Mouse (Mus musculus): ENCODE measurements around the gene Dhx58.

The Dhx58 gene

GRCm38 (mm10) chr11:100721776-100722492, 17.9 kb upstream of the Dhx58 start:
- peak; percentile 68 to 85 for DNase-seq

GRCm38 (mm10) chr11:100721254-100721653, 17.2 kb upstream of the Dhx58 start:
- peak in 1 of 2 experiments; percentile 45 for DNase-seq

GRCm38 (mm10) chr11:100720345-100720744, 16.3 kb upstream of the Dhx58 start:
- DNase-seq, result peak in 1 of 2 experiments; percentile 33

DNA sequence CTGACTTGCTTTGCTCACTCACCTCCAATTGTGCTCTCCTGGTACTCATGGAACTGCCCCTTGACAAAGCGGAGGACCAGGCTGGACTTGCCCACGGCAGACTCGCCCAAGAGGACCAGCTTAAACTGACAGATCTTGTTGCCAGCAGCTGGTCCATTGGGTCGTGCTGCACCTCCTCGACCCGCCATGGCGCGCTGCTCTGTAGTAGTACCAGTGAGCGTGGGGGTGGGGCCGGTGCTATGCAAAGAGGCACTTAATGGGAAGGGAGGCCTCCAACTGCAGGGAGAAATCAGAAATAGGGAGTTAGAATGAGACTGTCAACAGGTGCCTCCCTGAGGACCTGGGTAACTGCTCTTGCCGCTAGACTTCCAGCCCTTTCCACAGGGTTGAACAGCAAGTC, 15.8 kb upstream of the Dhx58 start:
- peak in 1 of 2 experiments; percentile 65 for DNase-seq

DNA sequence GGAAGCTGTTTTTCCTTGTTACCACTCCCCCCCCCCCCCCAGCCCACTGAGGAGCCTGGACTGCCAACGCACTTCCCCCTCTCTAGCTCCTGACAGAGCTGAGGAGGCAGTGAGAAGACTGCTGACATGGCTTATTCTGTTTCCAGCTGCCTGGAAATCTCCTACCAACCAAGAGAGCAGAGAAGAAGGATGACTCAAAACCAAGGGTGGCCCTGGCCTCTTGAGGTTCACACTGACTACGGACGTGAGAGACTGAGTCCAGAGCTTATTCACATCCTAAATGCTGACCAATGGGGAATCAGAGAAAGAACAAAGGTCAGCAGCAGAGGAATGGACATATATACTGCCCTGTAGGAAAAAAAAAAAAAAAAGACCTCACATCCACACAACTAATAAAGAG, 15.2 kb upstream of the Dhx58 start:
- DNase-seq, result peak in 1 of 2 experiments; percentile 71

- peak in 1 of 2 experiments; percentile 69 for DNase-seq
Measured at GRCm38 (mm10) chr11:100718866-100719265, 14.8 kb upstream of the Dhx58 start.

DNA sequence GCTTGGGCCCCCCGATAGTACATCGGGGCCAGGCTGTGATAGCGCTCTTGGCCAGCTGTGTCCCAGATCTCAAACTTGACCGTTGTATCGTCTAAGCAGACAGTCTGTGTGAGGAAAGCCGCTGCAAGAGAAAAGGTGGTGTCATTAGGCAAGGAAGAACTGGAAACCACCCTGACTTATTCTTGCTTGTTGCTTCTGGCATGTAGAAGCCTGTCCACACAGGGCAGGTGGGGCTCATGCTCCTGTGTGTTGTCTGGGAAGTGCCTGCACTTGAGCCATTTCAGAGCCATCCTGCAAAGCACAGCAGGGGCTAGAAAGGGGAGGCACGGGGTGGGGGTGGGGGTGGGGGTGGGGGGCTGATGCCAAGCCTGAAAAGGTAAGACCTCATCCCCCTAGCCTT, 14.4 kb upstream of the Dhx58 start:
- DNase-seq, result no peak

- no peak for DNase-seq
Measured at GRCm38 (mm10) chr11:100716649-100717048, 12.6 kb upstream of the Dhx58 start.

- DNase-seq, result no peak
Measured at GRCm38 (mm10) chr11:100714948-100715347, 10.9 kb upstream of the Dhx58 start.

DNA sequence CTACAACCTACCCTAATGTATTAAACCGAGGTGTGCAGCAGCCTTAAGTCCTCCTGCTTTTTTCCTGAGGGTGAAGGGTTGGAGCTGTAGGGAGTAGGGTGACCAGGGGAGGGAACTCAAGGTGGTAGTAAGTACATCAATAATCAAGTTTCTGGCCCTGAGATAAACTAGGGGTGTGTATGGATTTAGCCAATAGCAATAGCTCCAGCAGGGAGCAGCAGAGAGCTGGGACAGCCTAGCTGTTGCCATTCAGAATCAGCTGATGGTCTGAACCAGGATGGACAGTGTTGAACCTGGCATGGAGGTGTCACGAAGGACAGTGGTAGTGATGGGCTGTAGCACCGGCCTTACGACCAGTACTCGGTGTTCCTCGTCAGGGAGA, 10.5 kb upstream of the Dhx58 start:
- peak; percentile 88 to 97 for DNase-seq

DNA sequence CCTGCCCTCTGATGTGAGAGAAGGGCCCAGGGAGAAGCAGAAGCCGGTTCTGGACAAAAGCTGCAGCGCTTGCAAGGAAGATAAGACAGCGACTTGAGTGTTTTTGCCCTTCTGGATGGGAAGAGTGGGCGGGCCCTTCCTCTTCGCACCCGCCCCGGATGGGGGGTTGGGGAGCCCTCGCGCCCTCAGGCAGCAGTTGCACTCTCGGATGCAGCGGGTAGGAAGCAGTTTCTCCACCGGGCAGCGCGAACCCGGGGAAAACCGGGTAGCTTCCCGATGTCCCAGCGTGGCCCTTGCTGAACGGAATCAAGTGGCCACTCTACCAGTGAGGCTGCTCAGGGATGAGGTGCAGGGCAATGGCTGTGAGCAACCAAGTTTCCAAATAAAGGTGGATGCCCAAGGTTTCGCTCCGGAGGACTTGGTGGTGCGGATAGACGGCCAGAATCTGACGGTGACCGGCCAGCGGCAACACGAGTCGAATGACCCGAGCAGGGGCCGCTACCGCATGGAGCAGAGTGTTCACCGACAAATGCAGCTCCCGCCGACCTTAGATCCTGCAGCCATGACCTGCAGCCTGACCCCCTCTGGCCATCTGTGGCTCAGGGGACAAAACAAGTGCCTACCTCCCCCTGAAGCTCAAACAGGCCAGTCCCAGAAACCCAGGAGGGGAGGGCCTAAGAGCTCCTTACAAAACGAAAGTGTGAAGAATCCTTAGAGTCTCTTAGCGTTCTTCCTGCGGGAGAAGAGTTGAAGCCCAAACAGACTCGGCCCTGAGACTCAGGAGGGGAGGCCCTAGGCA, 9.9 kb upstream of the Dhx58 start, which contains the start of gene Hspb9:
Gene Hspb9, plus strand, starts transcription at position 116 of the 799 bp plus-strand sequence.
- peak; percentile 77 to 86 for DNase-seq

DNA sequence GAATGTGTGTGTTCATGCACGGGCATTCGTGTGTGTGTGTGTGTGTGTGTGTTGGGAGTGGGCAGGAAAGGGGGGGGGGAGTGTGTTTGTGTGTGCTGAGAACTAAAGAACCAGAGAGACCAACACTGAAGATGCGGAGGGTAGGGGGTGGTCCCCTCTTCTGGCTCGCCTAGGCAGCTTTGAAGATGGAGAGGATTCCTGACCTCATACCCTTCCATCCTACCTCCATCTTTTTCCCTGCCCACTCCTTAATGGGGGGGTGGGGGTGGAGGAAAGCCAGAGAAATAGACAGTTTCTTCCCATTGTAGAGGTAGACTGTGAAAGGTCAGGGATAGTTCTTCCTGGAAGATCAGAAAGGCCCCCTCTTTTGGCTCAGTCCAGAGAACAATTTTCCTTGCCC, 9.1 kb upstream of the Dhx58 start:
- peak in 1 of 2 experiments; percentile 39 for DNase-seq

- peak; percentile 86 to 93 for DNase-seq
Measured at GRCm38 (mm10) chr11:100711783-100712615, 7.9 kb upstream of the Dhx58 start, which contains the start of gene Kat2a. Kat2a (minus strand) TSS chr11:100712465.

- DNase-seq, result no peak
Measured at GRCm38 (mm10) chr11:100710977-100711376, 6.9 kb upstream of the Dhx58 start.

DNA sequence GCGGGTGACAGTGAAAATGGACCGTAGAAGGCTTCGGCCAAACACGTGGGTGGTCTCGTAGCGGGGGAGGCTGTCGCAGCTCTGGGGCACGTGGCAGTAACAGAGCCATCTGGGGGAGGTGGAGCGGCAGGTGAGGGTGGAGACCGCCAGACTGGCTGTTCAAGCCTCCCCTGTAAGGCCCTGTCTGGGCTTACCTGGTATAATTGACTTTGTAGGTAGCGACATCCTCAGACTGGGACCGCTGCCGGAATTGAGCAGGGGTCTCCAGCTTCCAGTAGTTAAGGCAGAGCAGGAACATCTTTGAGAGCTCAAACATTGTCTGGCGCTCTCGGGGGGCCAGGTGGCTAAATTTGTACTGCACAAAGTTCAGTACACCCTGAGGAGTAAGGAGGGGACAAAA, 6.5 kb upstream of the Dhx58 start:
- DNase-seq, result peak in 1 of 2 experiments; percentile 38

DNA sequence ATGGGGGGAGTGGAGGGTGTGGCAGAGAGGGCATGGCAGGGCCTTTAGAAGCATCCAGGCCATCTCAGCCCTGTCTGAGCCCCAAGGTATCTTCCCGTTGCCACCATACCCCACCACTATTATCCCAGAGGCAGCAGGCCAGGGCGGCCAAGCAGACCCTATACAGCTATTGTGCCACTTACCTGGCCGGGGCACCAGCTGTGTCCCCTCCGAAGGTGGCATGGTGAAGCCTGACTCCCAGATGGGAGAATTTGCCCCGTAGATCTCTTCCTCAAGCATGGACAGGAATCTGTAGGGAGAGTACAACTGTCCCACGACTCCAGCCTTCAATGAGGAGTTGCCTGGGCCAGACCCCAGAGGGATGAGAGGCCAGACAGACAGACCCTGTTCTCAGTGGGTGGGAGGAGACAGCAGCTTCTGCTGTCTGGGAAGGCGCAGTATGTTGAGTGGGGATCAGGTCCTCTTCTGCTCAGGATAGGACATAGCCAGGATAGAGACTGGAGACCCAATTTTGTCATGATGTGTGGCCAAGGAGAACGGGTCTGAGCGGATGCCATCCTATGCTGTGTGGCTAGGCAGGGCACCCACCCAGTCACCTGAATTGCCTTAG, 5.2 kb upstream of the Dhx58 start:
- peak in 1 of 2 experiments; percentile 26 for DNase-seq

DNA sequence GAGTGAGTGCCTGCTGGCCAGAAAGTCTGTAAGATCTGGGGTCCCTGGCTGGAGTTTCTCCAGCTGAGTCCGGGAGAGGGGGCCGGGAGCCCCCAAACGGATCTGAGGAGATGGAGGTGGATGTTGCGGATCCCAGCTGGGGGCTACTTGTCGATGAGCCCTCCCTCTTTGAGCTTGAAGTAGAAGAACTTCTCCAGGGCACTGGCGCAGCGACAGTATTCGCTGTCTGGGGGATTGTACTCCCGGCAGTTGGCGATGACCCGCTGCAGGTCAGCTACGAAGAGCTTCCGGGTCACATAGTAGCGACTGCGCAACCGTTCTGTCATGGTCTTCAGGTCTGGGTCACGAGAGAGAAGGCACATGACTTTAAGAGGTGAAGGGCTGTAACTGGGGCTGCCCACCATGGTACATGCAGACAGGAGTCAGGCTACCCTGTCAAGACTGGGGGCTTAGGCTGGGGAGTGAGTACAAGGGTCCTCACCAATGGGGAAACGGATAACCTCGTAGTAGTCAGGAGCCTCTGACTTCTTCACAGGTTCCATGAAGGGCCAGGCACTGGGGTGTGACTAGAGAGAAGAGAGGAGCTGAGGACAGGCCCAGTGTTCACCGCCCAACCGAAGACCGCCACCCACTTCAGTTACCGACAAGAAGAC, 1.1 kb upstream of the Dhx58 start:
- DNase-seq, result peak in 1 of 2 experiments; percentile 46

- DNase-seq, result peak; percentile 62 to 83
Measured at GRCm38 (mm10) chr11:100703366-100703765, 705 bp downstream of the Dhx58 start.

- peak in 1 of 2 experiments; percentile 41 for DNase-seq
Measured at GRCm38 (mm10) chr11:100702906-100703305, 1.2 kb downstream of the Dhx58 start.

- peak; percentile 63 to 68 for DNase-seq
Measured at GRCm38 (mm10) chr11:100702081-100702851, 1.8 kb downstream of the Dhx58 start.

GRCm38 (mm10) chr11:100701301-100701700, 2.8 kb downstream of the Dhx58 start:
- peak; percentile 59 to 68 for DNase-seq
